Mouse (Mus musculus) megakaryocyte, adult 5-6 weeks (primary cell): Measurements from ENCODE around the gene Klhl40. TPM values are rescaled to one million over a fixed set of nuclear protein-coding genes. Genes with fewer than 3 reads are reported as not detected.

Experiments used
- ATAC-seq: 2 replicates; pipeline ENCODE4 v1.8.0; 2016; ENCODE audit warnings: mild to moderate bottlenecking, inconsistent platforms; ENCODE audit not compliant: poor library complexity, severe bottlenecking
- total RNA-seq, 2 experiments: library from RNA; stranded (forward) in 1 of 2; stranded (reverse) in 1 of 2; fragments of 153-499, 151-499 nt in 1 of 2; fragments of 221-1000, 200-1000 nt in 1 of 2; gene quantifications; 2 replicates each; pipeline versions ENCODE4 v1.2.3 to v1.2.4; 2015 to 2017

Klhl40 gene
- total RNA-seq, 2 experiments from 2014 or later = not detected

- ATAC-seq = no peak
These were observed 896 bp upstream of the Klhl40 start for GRCm38 (mm10) chr9:121776511-121776910.

DNA sequence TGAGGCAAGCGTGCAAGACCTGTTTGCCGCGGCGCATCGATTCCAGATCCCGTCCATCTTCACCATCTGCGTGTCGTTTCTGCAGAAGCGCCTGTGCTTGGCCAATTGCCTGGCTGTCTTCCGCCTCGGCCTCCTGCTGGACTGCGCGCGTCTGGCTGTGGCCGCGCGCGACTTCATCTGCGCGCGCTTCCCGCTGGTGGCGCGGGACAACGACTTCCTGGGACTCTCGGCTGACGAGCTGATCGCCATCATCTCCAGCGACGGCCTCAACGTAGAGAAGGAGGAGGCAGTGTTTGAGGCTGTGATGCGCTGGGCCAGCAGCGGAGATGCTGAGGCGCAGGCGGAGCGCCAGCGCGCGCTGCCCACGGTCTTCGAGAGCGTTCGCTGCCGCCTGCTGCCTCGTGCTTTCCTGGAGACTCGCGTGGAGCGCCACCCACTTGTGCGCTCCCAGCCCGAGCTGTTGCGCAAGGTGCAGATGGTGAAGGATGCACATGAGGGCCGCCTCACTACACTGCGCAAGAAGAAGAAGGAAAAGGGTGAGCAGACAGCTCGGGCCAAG is 738 bp downstream of the Klhl40 start:
- ATAC-seq = 0 out of 2 replicates have a peak, but pooled peaks have one; percentile 21

DNA sequence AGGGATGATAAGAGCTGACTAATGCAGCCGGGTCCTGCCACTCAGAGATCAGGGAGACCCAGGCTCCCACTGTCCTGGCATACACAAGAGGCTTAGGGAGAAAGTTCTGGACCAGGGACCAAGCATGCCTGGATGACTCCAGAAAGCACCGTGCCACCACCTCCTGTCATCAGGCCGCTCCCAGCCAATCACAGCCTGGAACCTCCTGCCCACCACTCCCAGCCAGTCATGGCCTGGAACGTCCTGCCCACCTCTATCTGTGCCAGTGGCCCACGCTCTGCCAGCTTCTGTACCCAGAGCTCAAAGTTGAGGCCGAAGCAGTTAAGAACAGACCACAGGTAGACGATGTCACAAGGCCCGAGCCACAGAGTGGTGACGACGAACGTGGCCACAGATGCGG is 7.4 kb downstream of the Klhl40 start:
- no peak for ATAC-seq

DNA sequence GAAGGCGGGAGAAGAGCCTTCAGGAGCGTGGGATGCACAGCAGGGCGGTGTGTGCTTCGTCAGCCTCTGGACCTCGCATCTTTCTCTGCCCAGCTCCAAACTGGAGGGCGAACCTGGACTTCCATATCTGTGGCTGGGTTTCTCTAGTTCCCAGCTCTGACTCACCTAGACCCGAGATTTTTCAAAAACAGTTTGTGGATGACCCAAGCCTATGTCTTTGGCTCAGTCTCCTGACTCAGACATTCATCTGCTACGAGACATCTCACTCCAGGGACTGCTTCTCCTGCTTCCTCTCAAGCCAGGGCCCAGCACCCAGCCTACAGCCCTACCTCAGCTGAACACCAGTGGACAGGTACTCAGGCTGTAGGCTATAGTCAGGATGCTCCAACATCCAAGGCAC is 7.9 kb downstream of the Klhl40 start:
- ATAC-seq = no peak

GRCm38 (mm10) chr9:121786359-121786758 is 9.0 kb downstream of the Klhl40 start:
- ATAC-seq = no peak

GRCm38 (mm10) chr9:121791206-121791605 is 13.8 kb downstream of the Klhl40 start:
- no peak for ATAC-seq

- no peak for ATAC-seq
These were observed 14.5 kb downstream of the Klhl40 start, which contains the start of gene Hhatl for GRCm38 (mm10) chr9:121791757-121792521. Gene Hhatl (minus strand): TSS chr9:121792507.

- no peak for ATAC-seq
These were observed 17.6 kb downstream of the Klhl40 start for GRCm38 (mm10) chr9:121794972-121795539.

DNA sequence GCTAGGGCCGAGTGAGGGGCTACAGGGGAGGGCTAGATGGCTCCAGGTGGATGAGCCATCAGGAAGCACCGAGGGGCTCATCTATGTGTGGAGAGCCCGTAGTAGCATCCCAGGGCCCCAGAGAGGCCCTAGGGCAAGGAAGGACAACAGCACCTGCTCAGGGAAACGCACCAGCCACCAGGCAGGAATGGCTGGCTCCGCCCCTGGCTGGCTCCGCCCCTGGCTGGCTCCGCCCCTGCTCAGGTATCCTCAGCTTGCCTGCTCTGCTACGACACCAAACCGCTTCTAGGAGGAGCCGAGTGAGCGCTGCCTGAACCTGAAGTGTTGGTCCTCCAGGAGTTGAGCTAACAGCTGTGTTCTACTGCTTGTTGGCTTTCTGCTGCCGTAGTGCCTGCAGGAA is 20.3 kb downstream of the Klhl40 start:
- no peak for ATAC-seq

GRCm38 (mm10) chr9:121798887-121799520 is 21.6 kb downstream of the Klhl40 start:
- ATAC-seq = no peak

DNA sequence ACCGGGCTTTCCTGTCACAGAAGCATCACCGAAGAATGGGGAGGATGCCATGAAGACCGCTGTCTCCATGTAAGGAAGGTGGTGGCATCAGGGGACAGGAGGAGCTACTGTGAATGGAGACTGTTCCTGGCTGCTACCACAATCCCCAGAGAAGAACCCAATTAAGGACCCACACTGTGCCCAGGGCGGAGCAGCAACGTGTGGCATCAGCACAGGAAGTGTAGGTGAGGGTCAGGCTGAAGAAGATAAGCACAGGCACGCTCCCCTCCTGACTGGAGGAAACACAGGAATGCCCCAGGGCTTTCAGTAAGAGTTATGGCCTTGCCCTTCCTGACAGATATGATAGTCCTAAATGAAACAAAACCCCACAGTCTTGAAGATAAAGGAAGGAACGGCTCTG is 25.3 kb downstream of the Klhl40 start:
- ATAC-seq = no peak

- ATAC-seq = no peak
These were observed 30.1 kb downstream of the Klhl40 start for GRCm38 (mm10) chr9:121807546-121807945.

DNA sequence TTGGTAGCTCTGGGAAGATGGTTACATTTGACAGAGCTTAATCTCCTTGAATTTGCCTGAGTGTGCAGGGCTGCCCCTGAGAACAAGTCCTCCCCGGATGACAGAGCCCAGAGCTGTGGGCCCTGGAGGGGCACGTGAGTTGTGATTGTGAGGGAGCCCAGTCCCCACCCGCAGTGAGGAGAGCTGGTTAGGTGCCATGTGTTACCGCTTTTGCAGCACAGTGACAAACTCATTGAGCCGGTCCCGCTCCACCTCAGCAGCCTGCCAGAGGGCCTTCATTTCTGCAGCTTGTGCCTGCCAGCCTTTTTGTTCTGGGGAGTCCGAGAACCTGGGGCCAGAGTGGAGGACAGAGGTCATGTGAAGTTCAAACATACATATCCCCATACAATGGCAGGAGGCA is 30.5 kb downstream of the Klhl40 start:
- ATAC-seq = no peak

DNA sequence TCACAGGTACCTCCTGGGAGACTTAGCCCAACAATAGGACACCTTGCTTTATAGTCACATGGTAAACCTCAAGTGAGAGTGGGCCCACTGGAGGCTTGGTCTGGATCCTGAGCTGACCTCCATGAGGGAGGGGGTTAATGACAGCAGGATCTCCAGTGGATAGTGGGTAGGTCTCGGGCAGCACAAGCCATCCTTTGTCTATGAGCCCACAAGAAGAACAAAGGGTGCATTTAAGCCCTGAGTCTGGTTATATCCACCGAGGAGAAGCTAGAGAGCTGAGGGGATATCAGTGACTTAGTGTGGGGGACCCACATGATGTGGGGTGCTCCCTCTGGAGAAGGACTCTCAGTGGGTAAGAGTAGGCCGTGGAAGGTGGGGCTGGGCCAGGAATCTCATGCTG is 31.1 kb downstream of the Klhl40 start:
- ATAC-seq = no peak

GRCm38 (mm10) chr9:121810081-121810821 is 32.8 kb downstream of the Klhl40 start:
- no peak for ATAC-seq

DNA sequence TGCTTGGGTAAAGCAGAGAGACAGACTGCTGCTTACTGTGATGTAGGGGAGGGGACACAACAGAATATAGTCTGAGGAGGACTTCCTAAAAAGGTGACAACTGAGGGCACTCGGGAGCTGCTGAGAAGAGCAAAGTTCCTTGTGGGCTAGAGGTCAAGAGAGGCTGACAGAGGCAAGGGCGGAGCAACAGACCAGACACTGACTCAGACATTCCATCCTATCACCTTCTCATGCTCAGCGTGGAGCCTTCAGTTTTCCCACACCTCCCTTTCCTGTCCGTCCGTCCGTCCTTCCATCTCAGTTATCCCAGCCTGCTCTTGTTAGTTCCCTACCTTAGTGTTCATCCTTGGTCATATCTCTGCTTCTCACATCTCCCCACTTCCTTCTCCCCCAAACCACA is 37.8 kb downstream of the Klhl40 start:
- ATAC-seq = no peak

GRCm38 (mm10) chr9:121819073-121819770 is 41.8 kb downstream of the Klhl40 start:
- ATAC-seq = no peak

- ATAC-seq = no peak
These were observed 42.5 kb downstream of the Klhl40 start for GRCm38 (mm10) chr9:121819771-121820471.

GRCm38 (mm10) chr9:121820765-121821164 is 43.4 kb downstream of the Klhl40 start:
- no peak for ATAC-seq

- no peak for ATAC-seq
These were observed 45.2 kb downstream of the Klhl40 start for GRCm38 (mm10) chr9:121822585-121822991.
